Mouse (Mus musculus): ENCODE measurements around the gene Abraxas1. TPM values are rescaled to one million over a fixed set of nuclear protein-coding genes. Genes with fewer than 3 reads are reported as not detected.

Abraxas1 gene
- polyA plus RNA-seq, 1 experiment from 2014 or later: 15.4 TPM

- H3K9me3 ChIP-seq (ENCODE audit: control insufficient read depth, low read length): no peaks in the 10 kb centered on the region
These were observed 26.7 kb downstream of the Abraxas1 start for GRCm38 (mm10) chr5:100794084-100794483.

GRCm38 (mm10) chr5:100792261-100792660 lies 28.5 kb downstream of the Abraxas1 start:
- Histone ChIP-seq H3K27ac (ENCODE audit: low read depth, low read length) (no peak overlapping the region), H3K4me3 (ENCODE audit: low read depth, low read length) (no peak overlapping the region), H3K27me3 (ENCODE audit: control insufficient read depth, insufficient read depth, low read length) (no peaks in the 10 kb centered on the region), H3K9me3 (ENCODE audit: control insufficient read depth, low read length) (no peaks in the 10 kb centered on the region), H3K36me3 (ENCODE audit: control insufficient read depth, insufficient read depth, low read length) (peaks cover 61% of the 10 kb centered on the region), H3K9ac (replicated peaks; ENCODE audit: low read depth, low read length) (no peak overlapping the region), H3K4me2 (ENCODE audit: low read depth, low read length) (no peak overlapping the region), H3K4me1 (ENCODE audit: control insufficient read depth, insufficient read depth, low read length) (peaks cover 2% of the 10 kb centered on the region; the same call in 1 of the 2 replicates)
- no peak for ATAC-seq (ENCODE audit: low read depth)
- whole genome bisulfite sequencing: 92% methylated on average over 7 of the region's 7 CpGs

More at GRCm38 (mm10) chr5:100794084-100794483, 26.7 kb downstream of the Abraxas1 start:
- WGBS: 80% methylated on average over 5 of the region's 5 CpGs
- Histone ChIP-seq H3K27me3 (ENCODE audit: control insufficient read depth, insufficient read depth, low read length) (no peaks in the 10 kb centered on the region), H3K4me2 (ENCODE audit: low read depth, low read length) (no peak overlapping the region), H3K4me1 (ENCODE audit: control insufficient read depth, insufficient read depth, low read length) (peaks cover 9% of the 10 kb centered on the region; the same call in 1 of the 2 replicates), H3K36me3 (ENCODE audit: control insufficient read depth, insufficient read depth, low read length) (peaks cover 50% of the 10 kb centered on the region), H3K9ac (replicated peaks; ENCODE audit: low read depth, low read length) (no peak overlapping the region; the same call in 1 of the 2 replicates), H3K27ac (ENCODE audit: low read depth, low read length) (no peak overlapping the region), H3K4me3 (ENCODE audit: low read depth, low read length) (no peak overlapping the region)
- ATAC-seq (ENCODE audit: low read depth): no peak

GRCm38 (mm10) chr5:100787527-100787926 lies 33.2 kb downstream of the Abraxas1 start:
- 95% methylated on average over 9 of the region's 9 CpGs for WGBS
- Histone ChIP-seq H3K9me3 (ENCODE audit: control insufficient read depth, low read length) (no peaks in the 10 kb centered on the region), H3K27ac (ENCODE audit: low read depth, low read length) (no peak overlapping the region)

GRCm38 (mm10) chr5:100779002-100779401 lies 41.8 kb downstream of the Abraxas1 start:
- ATAC-seq (ENCODE audit: low read depth): no peak
- WGBS: 98% methylated on average over 13 of the region's 13 CpGs

More at GRCm38 (mm10) chr5:100787527-100787926, 33.2 kb downstream of the Abraxas1 start:
- Histone ChIP-seq H3K36me3 (ENCODE audit: control insufficient read depth, insufficient read depth, low read length) (peaks cover 69% of the 10 kb centered on the region), H3K9ac (replicated peaks; ENCODE audit: low read depth, low read length) (no peak overlapping the region), H3K4me1 (ENCODE audit: control insufficient read depth, insufficient read depth, low read length) (no peaks in the 10 kb centered on the region), H3K4me3 (ENCODE audit: low read depth, low read length) (no peak overlapping the region), H3K27me3 (ENCODE audit: control insufficient read depth, insufficient read depth, low read length) (no peaks in the 10 kb centered on the region), H3K4me2 (ENCODE audit: low read depth, low read length) (no peak overlapping the region)
- ATAC-seq (ENCODE audit: low read depth): no peak

GRCm38 (mm10) chr5:100776900-100777299 lies 43.9 kb downstream of the Abraxas1 start:
- Histone ChIP-seq H3K4me3 (ENCODE audit: low read depth, low read length) (no peak overlapping the region), H3K36me3 (ENCODE audit: control insufficient read depth, insufficient read depth, low read length) (peaks cover 43% of the 10 kb centered on the region), H3K27ac (ENCODE audit: low read depth, low read length) (no peak overlapping the region), H3K4me1 (ENCODE audit: control insufficient read depth, insufficient read depth, low read length) (no peaks in the 10 kb centered on the region), H3K4me2 (ENCODE audit: low read depth, low read length) (no peak overlapping the region), H3K27me3 (ENCODE audit: control insufficient read depth, insufficient read depth, low read length) (no peaks in the 10 kb centered on the region), H3K9me3 (ENCODE audit: control insufficient read depth, low read length) (no peaks in the 10 kb centered on the region), H3K9ac (replicated peaks; ENCODE audit: low read depth, low read length) (no peak overlapping the region)
- 94% methylated on average over 5 of the region's 5 CpGs for WGBS
- no peak for ATAC-seq (ENCODE audit: low read depth)

More at GRCm38 (mm10) chr5:100779002-100779401, 41.8 kb downstream of the Abraxas1 start:
- Histone ChIP-seq H3K4me1 (ENCODE audit: control insufficient read depth, insufficient read depth, low read length) (no peaks in the 10 kb centered on the region), H3K4me3 (ENCODE audit: low read depth, low read length) (no peak overlapping the region), H3K27ac (ENCODE audit: low read depth, low read length) (no peak overlapping the region), H3K4me2 (ENCODE audit: low read depth, low read length) (no peak overlapping the region), H3K9me3 (ENCODE audit: control insufficient read depth, low read length) (no peaks in the 10 kb centered on the region), H3K36me3 (ENCODE audit: control insufficient read depth, insufficient read depth, low read length) (peaks cover 47% of the 10 kb centered on the region), H3K9ac (replicated peaks; ENCODE audit: low read depth, low read length) (no peak overlapping the region), H3K27me3 (ENCODE audit: control insufficient read depth, insufficient read depth, low read length) (no peaks in the 10 kb centered on the region)

GRCm38 (mm10) chr5:100775778-100776404 lies 44.9 kb downstream of the Abraxas1 start:
- Histone ChIP-seq H3K4me2 (ENCODE audit: low read depth, low read length) (no peak overlapping the region), H3K9me3 (ENCODE audit: control insufficient read depth, low read length) (no peaks in the 10 kb centered on the region), H3K4me1 (ENCODE audit: control insufficient read depth, insufficient read depth, low read length) (no peaks in the 10 kb centered on the region), H3K27me3 (ENCODE audit: control insufficient read depth, insufficient read depth, low read length) (no peaks in the 10 kb centered on the region), H3K4me3 (ENCODE audit: low read depth, low read length) (no peak overlapping the region), H3K27ac (ENCODE audit: low read depth, low read length) (no peak overlapping the region), H3K36me3 (ENCODE audit: control insufficient read depth, insufficient read depth, low read length) (peaks cover 49% of the 10 kb centered on the region), H3K9ac (replicated peaks; ENCODE audit: low read depth, low read length) (no peak overlapping the region)
- 88% methylated on average over 13 of the region's 13 CpGs for WGBS
- ATAC-seq (ENCODE audit: low read depth): no peak

GRCm38 (mm10) chr5:100771575-100771974 lies 49.2 kb downstream of the Abraxas1 start:
- H3K27ac ChIP-seq (ENCODE audit: low read depth, low read length): no peak overlapping the region
- H3K27me3 ChIP-seq (ENCODE audit: control insufficient read depth, insufficient read depth, low read length): no peaks in the 10 kb centered on the region
- no peak overlapping the region for H3K4me3 ChIP-seq (ENCODE audit: low read depth, low read length)
- no peaks in the 10 kb centered on the region for H3K9me3 ChIP-seq (ENCODE audit: control insufficient read depth, low read length)
- no peak overlapping the region for H3K4me2 ChIP-seq (ENCODE audit: low read depth, low read length)
- H3K9ac ChIP-seq (replicated peaks; ENCODE audit: low read depth, low read length): no peak overlapping the region
- no peak for ATAC-seq (ENCODE audit: low read depth)
- peaks cover 64% of the 10 kb centered on the region for H3K36me3 ChIP-seq (ENCODE audit: control insufficient read depth, insufficient read depth, low read length)
- WGBS: 92% methylated on average over 4 of the region's 4 CpGs
- H3K4me1 ChIP-seq (ENCODE audit: control insufficient read depth, insufficient read depth, low read length): no peaks in the 10 kb centered on the region

GRCm38 (mm10) chr5:100766026-100766425 lies 54.7 kb downstream of the Abraxas1 start:
- no peak for ATAC-seq (ENCODE audit: low read depth)
- Histone ChIP-seq H3K4me3 (ENCODE audit: low read depth, low read length) (no peak overlapping the region), H3K27me3 (ENCODE audit: control insufficient read depth, insufficient read depth, low read length) (no peaks in the 10 kb centered on the region), H3K4me2 (ENCODE audit: low read depth, low read length) (no peak overlapping the region), H3K9ac (replicated peaks; ENCODE audit: low read depth, low read length) (no peak overlapping the region), H3K36me3 (ENCODE audit: control insufficient read depth, insufficient read depth, low read length) (peaks cover 71% of the 10 kb centered on the region), H3K4me1 (ENCODE audit: control insufficient read depth, insufficient read depth, low read length) (no peaks in the 10 kb centered on the region), H3K9me3 (ENCODE audit: control insufficient read depth, low read length) (no peaks in the 10 kb centered on the region), H3K27ac (ENCODE audit: low read depth, low read length) (no peak overlapping the region)
- 97% methylated on average over 7 of the region's 7 CpGs for WGBS

GRCm38 (mm10) chr5:100761736-100762135 lies 59.0 kb downstream of the Abraxas1 start:
- no peaks in the 10 kb centered on the region for H3K4me1 ChIP-seq (ENCODE audit: control insufficient read depth, insufficient read depth, low read length)
- H3K9ac ChIP-seq (replicated peaks; ENCODE audit: low read depth, low read length): no peak overlapping the region
- no peak overlapping the region for H3K27ac ChIP-seq (ENCODE audit: low read depth, low read length)
- H3K4me3 ChIP-seq (ENCODE audit: low read depth, low read length): no peak overlapping the region
- H3K27me3 ChIP-seq (ENCODE audit: control insufficient read depth, insufficient read depth, low read length): no peaks in the 10 kb centered on the region
- H3K9me3 ChIP-seq (ENCODE audit: control insufficient read depth, low read length): no peaks in the 10 kb centered on the region
- H3K4me2 ChIP-seq (ENCODE audit: low read depth, low read length): no peak overlapping the region
- H3K36me3 ChIP-seq (ENCODE audit: control insufficient read depth, insufficient read depth, low read length): peaks cover 38% of the 10 kb centered on the region
- 93% methylated on average over 7 of the region's 7 CpGs for WGBS
- ATAC-seq (ENCODE audit: low read depth): no peak
